Mouse (Mus musculus) frontal cortex, postnatal 36 days (tissue): ENCODE data around the gene B4galt2.

Experiments
- DNase-seq, 2 experiments: peaks; one replicate each; pipeline ENCODE4 v3.0.0; 2022; ENCODE audit warnings: low spot score in 2 of 2

Gene B4galt2

DNA sequence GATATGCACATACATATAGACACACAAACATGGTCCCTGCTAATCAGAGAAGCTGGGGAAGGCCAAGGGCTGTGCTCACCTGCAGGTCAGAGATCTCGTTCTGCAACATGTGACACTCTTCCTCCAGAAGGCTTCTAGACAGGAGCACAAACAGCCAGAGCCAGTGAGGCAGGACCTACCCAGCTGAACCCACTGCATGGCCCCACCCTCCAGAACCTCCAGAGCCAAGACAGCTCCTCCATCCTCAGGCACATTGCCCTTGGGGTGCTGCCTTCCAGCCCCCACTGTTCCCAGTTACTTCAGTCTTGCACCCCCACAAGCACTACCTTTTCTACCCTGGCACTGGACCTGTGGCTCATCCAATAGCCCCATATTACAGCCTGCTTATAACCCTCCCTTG, 12.8 kb downstream of the B4galt2 start:
- no peak for DNase-seq

DNA sequence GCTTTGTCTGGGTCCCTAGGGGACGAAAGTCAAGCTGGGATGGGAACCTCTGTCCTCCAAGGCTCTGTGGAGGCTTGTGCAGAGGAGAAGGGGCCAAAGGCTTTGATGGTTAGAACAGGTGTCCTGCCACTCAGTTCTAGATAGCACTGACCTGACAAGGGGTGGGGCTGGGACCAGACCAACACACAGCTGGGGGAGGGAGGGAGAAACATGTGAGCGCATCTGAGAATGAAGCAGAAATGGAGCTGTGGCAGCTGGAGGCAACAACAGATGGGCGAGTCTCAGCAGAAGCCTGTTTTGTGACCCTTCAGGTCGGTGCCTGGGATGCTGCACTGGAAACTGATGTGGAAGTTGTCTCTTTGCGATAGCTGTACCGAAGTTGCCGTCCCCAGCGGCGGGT, 14.0 kb downstream of the B4galt2 start:
- no peak for DNase-seq

DNA sequence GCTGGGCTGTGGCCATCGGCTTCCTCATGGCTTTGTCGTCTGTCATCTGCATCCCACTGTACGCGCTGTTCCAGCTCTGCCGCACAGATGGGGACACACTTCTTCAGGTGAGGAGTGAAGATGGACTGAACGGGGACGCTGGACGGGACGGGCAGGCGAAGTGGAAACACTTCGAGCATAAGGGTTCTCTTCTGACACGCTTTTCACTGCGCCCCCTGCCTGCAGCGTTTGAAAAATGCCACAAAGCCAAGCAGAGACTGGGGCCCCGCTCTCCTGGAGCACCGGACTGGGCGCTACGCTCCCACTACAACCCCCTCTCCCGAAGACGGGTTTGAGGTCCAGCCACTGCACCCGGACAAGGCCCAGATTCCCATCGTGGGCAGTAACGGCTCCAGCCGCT, 15.5 kb downstream of the B4galt2 start:
- peak in 1 of 2 experiments; percentile 52 for DNase-seq

DNA sequence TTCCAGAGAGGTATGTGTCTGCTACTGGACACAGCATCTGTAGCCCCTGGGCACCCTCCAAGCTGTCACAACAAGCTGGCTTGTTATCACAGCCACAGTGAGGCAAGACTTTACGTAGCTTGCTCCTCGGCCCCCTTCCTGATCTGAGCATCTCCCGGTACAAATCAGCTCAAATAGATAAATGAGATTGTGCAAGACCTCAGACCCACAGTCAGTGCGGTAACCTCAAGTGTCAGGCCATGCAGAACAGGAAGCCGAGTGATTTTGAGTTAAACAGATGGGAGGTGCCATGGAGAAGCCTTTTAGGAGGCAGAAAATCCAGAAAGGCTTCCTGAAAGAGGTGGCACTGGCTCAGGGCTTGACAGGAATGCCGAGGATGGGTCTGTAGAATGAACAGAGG, 16.3 kb downstream of the B4galt2 start:
- no peak for DNase-seq

DNA sequence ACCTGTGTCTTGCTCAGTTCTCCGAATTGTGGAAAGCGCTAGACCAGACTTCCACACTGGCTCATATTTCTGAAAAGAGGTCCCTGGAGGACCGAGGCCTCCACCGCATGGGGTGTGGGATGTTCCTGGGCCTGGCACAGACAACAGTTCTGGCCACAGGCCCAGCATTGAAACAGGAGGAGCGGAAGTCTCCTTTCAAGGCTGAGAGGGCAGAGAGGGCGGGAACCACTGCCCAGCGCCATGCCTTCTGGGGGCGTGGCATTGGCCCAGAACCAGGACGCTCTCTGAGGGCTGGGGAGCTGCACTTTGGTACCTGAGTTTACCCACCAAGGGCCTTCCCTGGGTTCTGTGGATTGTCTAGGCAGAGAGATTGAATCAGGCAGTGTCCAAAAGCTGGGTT, 17.2 kb downstream of the B4galt2 start:
- no peak for DNase-seq

DNA sequence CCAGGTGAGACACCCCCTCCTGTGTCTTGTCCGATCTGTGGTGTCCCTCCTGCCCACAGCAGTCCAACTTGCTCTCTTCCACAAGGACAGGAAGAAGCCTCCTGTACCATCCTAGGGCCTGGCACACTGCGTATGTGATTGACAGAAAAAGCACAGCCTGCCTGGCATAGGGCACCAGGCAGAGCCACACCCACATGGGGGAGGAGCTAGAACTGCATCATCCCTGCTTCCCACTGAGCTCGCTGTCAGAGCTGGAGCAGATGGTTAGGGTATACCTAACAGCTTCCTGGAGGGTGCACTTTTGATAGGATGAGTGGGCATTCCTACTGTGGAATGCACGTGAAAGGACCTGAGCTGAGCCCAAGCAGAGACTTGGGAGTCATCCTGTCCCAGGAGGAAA, 20.5 kb downstream of the B4galt2 start:
- DNase-seq: peak in 1 of 2 experiments; percentile 66

DNA sequence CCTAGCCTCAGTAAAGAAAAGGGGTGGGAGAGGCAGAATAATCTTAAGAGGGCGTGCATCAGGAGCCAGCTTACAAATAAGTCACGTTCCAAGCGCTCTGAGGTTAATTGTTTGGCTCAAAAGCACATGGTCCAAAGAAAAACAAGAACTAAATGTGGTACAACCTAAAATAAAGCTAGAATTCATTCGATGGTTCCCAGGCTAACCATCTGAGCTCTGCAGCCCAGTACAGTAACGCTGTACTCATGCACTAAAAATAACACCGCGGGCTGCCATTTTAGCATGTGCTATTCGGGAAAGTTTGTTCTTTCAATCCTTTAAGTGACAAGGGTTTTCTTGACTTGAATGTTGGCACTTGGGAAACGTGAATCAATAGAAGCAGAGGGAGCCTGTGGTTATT, 22.7 kb downstream of the B4galt2 start:
- DNase-seq: no peak

DNA sequence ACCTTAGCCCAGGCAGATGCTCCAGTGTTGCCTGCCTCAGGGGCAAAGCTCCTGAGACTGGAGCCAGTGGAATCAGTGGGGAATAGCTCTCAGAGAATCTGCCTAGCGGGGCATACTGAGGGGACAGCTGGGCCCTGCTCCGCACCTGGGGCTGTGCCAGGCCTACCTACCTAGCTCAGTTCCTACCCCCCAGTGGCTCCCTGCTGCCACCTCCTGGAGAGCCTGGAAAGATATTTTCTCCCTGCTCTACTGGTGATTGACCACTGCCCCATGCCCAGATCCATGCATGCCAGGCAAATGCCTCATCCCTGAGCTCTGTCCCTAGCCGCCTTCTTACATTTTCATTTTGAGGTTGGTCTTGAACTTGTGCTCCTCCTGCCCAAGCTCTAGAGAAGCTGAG, 24.5 kb downstream of the B4galt2 start:
- DNase-seq: peak; percentile 55 to 57

DNA sequence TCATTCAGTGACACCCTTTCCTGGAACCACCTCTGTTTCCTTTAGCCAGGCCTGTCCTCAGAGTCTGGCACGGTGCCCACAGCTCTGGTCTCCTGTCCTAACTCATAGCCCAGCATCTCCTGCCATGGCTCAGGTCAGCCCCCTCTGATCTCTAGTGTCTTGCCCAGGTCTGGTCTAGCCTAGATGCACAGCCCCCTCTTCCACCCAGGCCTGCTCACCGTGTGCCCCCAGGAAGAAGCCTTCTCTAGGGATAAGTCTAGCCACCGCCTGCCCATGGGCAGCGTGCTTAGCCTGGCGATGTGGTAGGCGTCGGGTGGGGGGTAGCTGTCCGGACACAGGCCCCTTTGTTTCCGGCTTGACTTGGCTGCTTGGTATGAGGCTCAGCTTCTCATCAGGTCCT, 28.1 kb downstream of the B4galt2 start:
- no peak for DNase-seq

DNA sequence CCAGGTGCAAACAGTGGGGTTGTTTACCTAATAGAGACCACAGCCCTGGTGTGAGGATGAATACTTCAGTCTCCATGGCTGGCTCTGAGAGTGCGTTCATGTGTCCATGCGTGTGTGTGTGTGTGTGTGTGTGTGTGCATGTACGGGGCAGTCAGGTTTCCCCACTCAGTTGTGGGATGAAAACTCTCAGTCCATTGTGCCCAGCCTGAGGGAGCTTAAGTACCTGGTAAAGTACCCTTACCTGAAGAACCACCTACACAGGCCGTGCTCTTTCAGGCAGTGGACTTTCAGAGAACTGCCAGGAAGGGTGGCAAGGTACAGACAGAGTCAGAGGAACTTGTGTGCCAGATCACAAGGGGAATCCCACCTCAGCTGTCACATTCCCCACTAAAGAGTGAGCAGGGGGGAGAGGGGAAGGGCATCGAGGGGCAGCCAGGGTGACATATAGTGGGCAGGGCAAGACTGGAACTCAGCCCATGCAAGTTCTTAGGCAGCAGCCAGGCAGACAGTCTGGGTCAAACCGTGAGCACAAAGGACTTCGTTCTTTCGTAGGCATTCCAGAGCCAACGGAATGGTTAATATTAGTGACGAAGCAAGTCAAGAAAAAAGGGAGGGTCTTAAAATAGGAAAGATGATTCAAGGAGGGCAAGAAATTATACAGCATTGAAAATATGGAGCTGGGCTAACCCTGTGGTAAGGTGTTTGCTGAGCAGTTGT, 31.0 kb downstream of the B4galt2 start:
- no peak for DNase-seq

DNA sequence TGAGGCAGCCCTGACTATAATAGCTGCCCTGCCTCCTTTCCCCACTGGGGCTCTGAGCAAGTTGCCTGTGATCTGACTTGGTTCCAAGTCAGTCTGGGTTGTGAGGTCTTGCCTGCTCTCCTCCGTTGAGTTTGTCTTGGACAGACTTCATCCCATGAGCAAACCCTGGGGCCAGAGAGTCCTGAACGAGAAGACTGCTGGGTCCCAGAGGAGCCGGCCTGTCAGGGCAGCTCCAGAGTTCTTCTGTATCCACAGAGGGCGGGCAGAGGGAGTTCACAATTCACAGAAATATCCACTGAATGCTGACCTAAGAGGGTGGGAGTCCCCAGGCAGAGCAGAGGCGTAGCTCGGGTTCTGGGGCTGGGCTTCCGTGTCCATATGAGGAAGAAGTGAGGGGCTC, 32.4 kb downstream of the B4galt2 start:
- no peak for DNase-seq

DNA sequence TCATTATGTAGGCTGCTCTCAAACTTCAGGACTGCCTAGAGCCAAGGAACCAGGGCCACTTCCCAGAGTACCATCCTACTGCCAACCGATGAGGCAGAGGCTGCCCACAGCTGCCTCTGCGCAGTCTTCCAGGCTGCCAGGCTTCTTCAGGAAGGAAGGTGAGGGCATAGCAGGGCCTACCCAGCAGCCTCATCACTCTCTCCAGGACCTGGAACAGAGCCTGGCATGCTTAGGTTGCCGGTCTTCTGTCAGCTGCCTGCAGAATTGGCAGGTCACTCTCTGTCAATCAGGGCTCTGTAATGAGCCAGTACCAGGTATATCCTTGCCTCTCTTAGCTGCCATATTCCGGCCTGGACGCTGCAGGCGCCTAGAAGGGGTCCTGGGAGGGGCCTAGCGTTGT, 33.1 kb downstream of the B4galt2 start:
- no peak for DNase-seq

DNA sequence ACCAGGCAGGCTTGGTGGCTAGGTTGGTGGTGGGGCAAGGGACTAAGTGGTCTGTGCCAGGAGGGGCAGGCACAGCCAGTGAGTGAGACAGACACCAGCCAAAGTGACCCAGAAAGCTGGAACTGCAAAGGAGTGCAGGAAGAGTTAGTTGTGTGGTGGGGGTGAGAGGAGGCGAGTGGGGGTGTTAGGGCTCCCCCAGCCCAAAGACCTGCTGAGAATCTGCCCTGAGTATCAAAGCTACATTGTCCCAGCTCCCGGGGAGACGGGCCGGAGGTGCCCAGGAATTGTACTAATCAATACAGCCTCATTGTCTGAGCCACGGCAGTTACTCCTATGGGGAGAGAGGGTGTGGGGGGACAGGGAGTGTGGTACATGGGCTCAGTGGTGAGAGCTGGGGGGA, 33.8 kb downstream of the B4galt2 start:
- DNase-seq: no peak

DNA sequence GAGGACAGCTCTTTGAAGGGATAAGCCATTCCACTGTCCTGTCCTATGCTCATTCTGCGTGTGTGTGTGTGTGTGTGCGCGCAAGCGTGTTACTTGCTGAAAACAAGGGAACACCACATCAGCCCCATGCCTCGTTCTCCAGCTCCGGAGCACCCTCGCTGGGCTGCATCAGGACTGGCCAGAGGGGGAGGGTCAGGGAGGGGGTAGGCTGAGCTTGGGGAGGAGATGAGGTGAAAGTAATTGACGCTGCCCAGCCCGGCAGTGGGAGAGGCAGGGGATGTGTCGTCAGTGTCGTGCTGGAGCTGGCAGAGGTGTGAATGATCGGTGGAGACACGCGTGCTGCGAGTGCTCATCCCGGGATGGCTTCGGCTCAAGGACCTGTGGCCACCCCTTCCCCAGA, 34.2 kb downstream of the B4galt2 start:
- no peak for DNase-seq

DNA sequence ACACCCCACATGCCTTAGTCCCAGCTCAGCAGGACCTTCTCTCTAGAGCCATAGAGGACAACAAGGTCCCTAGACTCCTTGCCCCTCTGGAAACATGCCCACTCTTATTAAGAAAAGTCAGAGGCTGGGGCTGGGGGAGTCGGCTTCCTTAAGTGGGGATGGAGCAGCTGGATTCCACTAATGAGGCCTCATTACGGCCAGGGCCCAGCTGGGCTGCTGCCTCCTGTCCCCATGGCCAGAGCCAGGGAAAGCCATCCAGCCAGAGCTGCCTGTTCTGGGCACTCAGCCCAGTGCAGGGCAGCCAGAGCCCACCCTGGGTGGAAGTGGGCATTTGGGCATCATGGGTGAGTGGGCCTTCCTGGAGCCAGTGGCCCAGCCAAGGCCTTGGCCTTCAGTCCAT, 36.3 kb downstream of the B4galt2 start:
- DNase-seq: peak in 1 of 2 experiments; percentile 52

DNA sequence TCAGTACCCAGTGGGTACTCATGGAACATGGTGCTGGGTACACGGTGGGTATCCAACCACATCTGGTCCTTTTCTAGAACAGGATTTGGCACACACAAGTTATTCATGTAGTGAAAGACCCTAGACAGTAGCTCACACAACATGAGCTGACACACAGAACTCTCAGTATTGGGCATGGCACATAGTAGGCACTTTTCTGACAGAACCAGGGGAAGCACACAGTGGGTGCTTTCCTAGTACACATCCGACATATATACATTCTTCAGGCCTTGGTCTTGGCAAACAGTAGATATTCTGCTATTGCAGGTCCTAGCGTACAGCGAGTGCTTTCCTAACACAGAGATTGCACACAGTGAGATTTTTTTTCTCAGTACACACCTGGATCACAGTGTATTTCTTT, 37.0 kb downstream of the B4galt2 start:
- no peak for DNase-seq

DNA sequence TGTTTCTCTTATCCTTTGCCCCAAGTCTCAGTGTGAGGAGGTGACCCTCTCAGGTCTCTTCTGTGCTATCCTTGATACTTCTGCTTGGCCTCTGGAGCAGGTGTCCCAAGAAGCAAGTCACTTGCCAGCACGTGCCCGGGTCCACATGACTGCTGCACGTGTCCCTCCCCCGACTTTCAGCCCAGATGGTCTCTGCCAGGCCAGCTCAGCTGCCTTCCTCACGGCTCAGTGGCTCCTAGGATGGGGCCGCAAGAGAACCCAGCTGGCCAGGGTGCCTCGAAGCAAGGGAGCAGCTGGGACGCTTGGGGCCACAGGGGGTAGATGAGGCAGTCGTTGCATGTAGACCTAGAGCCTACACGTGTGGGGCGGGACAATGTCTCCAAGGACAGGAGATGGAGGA, 38.0 kb downstream of the B4galt2 start:
- DNase-seq: no peak

DNA sequence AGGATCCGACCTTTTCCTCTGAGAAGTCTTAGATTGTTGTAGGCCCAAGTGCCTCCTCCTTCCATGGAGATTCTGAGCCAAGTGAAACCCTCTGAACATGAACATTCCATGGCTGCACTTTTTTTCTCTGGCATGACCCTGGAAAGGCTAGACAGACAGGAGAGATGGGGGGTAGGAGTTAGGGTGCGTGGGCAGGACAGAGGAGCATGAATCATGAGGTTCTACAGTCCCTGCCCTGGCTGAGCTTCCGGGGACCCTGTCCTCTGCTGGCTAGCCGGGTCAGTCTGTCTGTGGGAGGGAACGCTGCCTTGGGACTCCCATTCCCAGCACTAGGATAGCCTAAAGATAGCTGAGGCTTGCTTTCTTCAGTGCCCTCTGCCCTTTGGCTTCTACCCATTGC, 38.8 kb downstream of the B4galt2 start:
- no peak for DNase-seq

DNA sequence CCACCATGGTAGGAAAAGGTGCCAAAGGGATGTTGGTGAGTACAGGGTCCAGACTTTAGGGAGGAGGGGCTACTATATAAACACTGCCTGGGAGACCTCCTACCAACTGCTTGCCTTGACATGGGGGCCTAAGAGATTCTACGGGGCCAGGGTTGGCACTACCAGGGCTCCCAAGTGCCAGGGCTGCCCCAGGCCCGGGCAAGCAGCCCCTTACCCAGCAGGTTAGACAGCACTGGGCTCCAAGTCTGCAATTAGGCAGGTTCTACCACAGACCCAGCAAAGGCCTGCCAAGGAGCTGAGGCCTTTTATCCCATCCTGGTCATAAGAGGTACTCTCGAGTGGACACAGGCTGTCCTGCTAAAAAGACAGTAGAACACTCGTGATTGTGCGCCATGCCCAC, 40.2 kb downstream of the B4galt2 start:
- DNase-seq: no peak

DNA sequence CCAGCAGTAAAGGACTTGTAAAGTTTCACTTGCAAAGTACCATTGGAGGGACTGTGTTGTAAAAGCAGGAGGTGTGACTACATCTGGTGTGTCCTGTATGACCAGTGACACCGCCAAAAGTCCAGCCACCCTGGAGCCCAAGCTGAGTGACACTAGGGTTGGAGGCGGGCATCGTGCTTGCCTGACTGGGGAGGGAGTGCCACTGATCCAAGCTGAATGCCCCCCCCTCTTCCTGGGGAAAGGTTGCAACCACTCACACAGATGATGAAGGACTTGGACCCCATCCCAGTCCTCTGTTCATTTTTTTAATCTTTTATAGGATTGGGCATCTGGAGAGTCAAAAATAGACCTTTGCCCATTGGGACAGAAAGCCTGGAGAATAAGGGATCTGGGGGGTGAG, 41.7 kb downstream of the B4galt2 start:
- DNase-seq: no peak

DNA sequence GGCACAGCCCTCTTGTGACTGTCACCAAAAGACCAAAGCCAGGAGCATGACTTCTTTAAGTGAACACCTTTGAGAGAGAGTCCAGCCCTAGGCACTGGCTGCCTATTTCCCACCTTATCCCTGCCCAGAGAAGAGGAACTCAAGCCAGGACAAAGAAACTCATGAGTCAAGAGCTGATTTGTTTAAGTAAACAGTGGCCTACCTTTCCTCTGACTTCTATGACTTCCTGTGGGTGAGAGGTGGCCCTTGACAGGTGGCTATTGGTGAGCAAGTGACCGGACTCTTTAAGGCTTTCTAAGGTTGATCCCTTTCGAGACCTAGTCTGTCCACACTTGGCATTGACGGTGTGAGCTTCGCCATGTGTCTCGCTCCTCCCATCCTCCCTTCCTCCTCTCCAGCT, 42.5 kb downstream of the B4galt2 start:
- no peak for DNase-seq

DNA sequence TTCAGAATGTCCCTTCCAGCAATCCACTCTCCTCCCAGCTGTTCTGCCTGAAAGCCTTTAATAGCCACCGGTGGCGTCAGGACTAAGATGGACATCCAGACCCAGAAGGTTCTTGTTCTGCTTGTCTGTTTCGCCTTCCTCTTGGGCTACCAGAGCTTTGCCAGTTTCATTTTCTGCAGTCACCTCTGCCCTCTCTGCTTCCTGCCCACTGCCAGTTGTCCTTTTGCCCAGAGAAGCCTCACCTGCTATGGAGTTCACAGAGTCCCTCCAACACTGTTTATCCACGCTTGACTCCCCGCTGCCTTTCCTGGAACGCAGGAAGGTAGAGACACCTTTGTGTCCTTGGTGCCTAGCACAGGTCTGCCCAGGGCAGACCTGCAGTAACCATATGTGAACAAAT, 43.9 kb downstream of the B4galt2 start:
- DNase-seq: no peak

DNA sequence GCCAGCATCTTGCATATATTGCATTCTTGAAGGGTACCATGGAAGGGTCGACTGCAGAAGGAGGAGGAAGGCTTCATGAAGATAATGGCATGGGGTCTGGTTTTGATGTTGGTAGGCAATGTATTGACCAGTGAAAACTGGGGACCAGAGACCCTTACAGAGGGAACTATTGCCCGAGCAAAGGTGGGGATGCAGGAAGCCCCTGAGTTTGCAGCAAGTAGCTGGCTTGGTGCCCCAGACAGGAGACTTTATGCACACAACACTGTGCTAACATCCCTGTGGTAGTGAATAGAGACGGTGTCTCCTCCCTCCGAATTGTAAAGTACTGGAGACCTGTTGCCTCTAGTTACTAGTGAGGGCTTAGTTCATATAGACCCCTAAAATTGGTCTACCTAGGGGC, 46.0 kb downstream of the B4galt2 start:
- DNase-seq: no peak

DNA sequence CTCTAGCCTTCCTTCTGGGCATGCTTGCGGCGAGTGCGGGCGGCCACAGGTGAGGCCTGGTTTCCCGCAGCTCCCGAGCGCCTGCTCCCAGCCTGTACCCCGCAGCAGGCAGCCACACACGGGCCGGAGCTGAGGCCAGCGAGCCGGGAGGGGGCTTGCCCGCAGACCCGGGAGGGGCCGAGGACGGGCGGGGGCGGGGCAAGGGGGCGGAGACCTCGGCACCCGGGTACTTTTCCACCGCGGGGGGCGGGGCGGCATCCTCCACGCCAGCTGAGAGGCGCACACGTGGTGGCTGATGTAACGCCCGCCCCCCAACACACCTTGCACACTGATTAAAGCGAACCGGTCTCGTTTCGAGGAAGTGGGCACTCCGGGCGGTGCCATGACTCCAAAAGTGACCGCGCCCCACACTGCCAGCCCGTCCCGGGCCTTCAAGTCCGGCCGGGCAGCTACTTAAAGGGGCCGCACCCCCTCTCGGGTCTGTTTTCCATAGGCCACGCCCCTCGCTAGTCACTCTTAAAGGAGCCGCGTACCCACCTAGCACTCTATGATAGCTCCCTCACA, 47.0 kb downstream of the B4galt2 start:
- DNase-seq: peak; percentile 87 to 90
